Mouse (Mus musculus) liver, embryonic 11.5 days (tissue): ENCODE measurements around the gene Ccs. TPM values are rescaled to one million over a fixed set of nuclear protein-coding genes. Genes with fewer than 3 reads are reported as not detected.

ENCODE experiments used
- ATAC-seq: fragments of 200-750 bp; cut with Nextera tagmentation; replicated peaks from 2 replicates; pipeline ENCODE4 v1.8.0; 2017; ENCODE audit warnings: moderate number of reproducible peaks, mild to moderate bottlenecking, moderate TSS enrichment, moderate library complexity; ENCODE audit not compliant: low FRiP score
- DNase-seq: peaks from one replicate; pipeline ENCODE4 v3.0.0-alpha.2; 2017; ENCODE audit warnings: low spot score
- H3K27ac ChIP-seq: fragments of 300-500 bp; sonication (generic); 2 replicates; pipeline ENCODE4 v1.5.1; 2014; ENCODE audit warnings: mild to moderate bottlenecking, low read depth, low read length, control low read depth
- H3K27me3 ChIP-seq: fragments of 300-500 bp; sonication (generic); replicated peaks from 2 replicates; pipeline ENCODE4 v1.6.1; 2014; ENCODE audit warnings: low read length, mixed read lengths; ENCODE audit not compliant: control insufficient read depth, insufficient read depth
- H3K36me3 ChIP-seq: fragments of 300-500 bp; sonication (generic); 2 replicates; pipeline ENCODE4 v1.6.1; 2014; ENCODE audit warnings: mild to moderate bottlenecking, low read length, moderate library complexity, mixed read lengths; ENCODE audit not compliant: control insufficient read depth, insufficient read depth
- H3K4me1 ChIP-seq: fragments of 300-500 bp; sonication (generic); replicated peaks from 2 replicates; pipeline ENCODE4 v1.6.1; 2014; ENCODE audit warnings: low read length, mixed read lengths; ENCODE audit not compliant: control insufficient read depth, insufficient read depth
- H3K4me2 ChIP-seq: fragments of 300-500 bp; sonication (generic); 2 replicates; pipeline ENCODE4 v1.6.1; 2014; ENCODE audit warnings: mild to moderate bottlenecking, control low read depth, moderate library complexity
- H3K4me3 ChIP-seq: fragments of 300-500 bp; sonication (generic); 2 replicates; pipeline ENCODE4 v1.5.1; 2014; ENCODE audit warnings: low read depth, low read length, control low read depth
- H3K9ac ChIP-seq: fragments of 300-500 bp; sonication (generic); 2 replicates; pipeline ENCODE4 v1.6.1; 2014; ENCODE audit warnings: low read depth, low read length, control low read depth
- H3K9me3 ChIP-seq: fragments of 300-500 bp; sonication (generic); 2 replicates; pipeline ENCODE4 v1.6.1; 2016; ENCODE audit warnings: low read length, inconsistent platforms, mixed read lengths; ENCODE audit not compliant: control insufficient read depth
- WGBS: fragments of 180-500 bp; shearing (Covaris S2); extraction: QIAGEN DNeasy Blood & Tissue Kit; methylation state at CpG from one replicate; pipeline ENCODE4 v1.1.7; 2014; 5-methylcytosine and 5-hydroxymethylcytosine counted together
- polyA plus RNA-seq: library from polyadenylated mRNA; unstranded; fragments of >200 nt; fragmentation: Nextera tagmentation; extraction: Ambion mirVana; gene quantifications from 2 replicates; pipeline ENCODE4 v1.2.1, GENCODE M21; 2014

Gene Ccs
- polyA plus RNA-seq, 1 experiment from 2014 or later = 49.8 TPM

DNA sequence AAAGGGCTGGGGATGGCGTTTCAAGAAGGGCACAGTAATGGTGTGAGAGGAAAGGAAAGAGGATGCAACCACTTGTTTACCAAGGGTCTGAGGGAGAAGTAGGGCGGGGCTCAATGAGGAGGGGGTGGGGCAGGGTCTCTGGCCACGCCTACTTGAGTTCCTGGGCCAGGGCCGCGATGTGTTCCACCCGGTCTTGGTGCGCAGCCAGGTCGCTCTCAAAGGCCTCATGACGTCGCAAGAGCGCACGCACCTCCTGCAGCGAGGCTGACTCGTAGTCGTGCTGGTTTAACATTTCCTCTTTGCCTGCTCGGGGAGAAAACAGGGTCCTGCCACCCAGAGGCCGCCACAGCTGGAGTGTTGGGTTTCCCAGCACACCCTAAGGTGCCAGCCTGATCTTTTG is 26.0 kb upstream of the Ccs start:
- 0 out of 2 replicates have a peak, but pooled peaks have one; percentile 15 for ATAC-seq
- H3K4me2 ChIP-seq = peak overlapping the region; percentile 41; the same call in 1 of the 2 replicates
- no peaks in the 10 kb centered on the region for H3K36me3 ChIP-seq
- no peak overlapping the region for H3K4me3 ChIP-seq
- DNase-seq = no peak
- H3K9me3 ChIP-seq = no peaks in the 10 kb centered on the region
- no peak overlapping the region for H3K27ac ChIP-seq
- no peak overlapping the region for H3K9ac ChIP-seq
- 0 out of 2 replicates have a peak, but pooled peaks cover 4% of the 10 kb centered on the region for H3K4me1 ChIP-seq
- peaks cover 41% of the 10 kb centered on the region for H3K27me3 ChIP-seq
- WGBS = 3% methylated on average over 17 of the region's 17 CpGs

DNA sequence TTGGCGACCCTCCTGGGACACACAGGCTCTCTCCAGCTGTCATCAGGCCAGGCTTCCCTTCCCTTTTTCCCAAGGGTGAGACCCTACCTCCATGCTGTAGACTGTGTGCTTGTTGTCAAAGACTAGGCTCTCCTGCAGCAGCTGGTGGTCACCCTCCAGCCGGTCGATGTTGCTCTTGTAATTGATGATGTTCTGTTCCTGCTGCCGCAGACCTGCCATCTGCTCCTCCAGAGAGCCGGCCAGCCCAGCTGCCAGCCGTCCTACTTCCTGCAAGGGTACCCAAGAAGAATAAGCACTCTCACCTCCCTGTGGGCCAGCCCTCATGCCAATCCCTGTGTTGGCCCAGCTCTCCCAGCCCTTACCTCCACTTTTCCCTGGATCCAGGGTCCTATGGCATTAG is 23.9 kb upstream of the Ccs start:
- H3K4me1 ChIP-seq = peaks cover 18% of the 10 kb centered on the region
- 79% methylated on average over 6 of the region's 6 CpGs for WGBS
- DNase-seq = no peak
- no peak overlapping the region for H3K4me2 ChIP-seq
- ATAC-seq = no peak
- no peaks in the 10 kb centered on the region for H3K9me3 ChIP-seq
- no peak overlapping the region for H3K9ac ChIP-seq
- H3K27ac ChIP-seq = no peak overlapping the region
- H3K36me3 ChIP-seq = no peaks in the 10 kb centered on the region
- peaks cover 37% of the 10 kb centered on the region for H3K27me3 ChIP-seq
- no peak overlapping the region for H3K4me3 ChIP-seq

DNA sequence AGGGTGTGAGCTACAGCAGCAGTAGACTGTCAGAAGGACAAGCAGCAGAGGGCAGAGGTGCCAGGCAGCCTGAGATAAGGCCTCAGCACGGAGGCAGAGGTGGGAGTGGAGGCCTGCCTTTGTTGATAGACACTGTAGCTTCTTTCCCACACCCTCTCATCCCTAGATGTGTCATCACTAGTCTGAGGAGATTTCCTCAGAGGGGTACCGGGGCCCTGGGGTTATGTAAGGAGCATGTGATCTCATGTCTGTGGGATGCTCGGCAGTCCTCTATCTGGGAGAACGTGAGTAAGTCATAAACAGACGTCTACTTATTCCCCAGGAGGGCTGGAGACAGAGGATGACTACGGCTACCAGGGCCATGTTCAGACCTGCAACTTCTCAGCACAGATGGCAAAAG is 19.9 kb upstream of the Ccs start:
- Histone ChIP-seq H3K36me3 (no peaks in the 10 kb centered on the region), H3K4me2 (peak overlapping the region; percentile 31), H3K4me3 (no peak overlapping the region), H3K27me3 (peaks cover 29% of the 10 kb centered on the region), H3K9me3 (no peaks in the 10 kb centered on the region), H3K27ac (peak overlapping the region; percentile 32; the same call in 1 of the 2 replicates), H3K4me1 (peaks cover 22% of the 10 kb centered on the region), H3K9ac (no peak overlapping the region)
- DNase-seq (no peak), ATAC-seq (peak; percentile 98)
- 42% methylated on average over 6 of the region's 6 CpGs for WGBS

DNA sequence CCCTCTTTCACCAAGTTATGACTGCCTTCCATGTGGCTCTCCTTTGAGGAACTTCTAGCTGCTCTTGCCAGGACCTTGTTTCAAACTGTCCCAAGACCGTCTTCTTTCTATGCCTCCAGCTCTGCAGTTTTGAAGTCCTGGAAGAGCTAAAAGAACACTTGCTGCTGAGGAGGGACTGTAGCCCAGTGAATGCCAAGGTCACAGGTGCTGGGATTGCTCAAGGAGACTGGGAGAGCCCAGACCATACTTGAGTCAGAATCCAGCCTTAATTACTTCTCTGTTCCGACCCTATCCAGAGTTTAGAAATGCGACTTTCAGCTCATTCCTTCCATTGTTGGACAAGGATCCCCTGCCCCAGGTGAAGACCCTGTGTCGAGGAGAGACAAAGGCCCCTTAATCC is 16.8 kb upstream of the Ccs start:
- Histone ChIP-seq H3K27ac (no peak overlapping the region), H3K4me1 (peaks cover 22% of the 10 kb centered on the region)

DNA sequence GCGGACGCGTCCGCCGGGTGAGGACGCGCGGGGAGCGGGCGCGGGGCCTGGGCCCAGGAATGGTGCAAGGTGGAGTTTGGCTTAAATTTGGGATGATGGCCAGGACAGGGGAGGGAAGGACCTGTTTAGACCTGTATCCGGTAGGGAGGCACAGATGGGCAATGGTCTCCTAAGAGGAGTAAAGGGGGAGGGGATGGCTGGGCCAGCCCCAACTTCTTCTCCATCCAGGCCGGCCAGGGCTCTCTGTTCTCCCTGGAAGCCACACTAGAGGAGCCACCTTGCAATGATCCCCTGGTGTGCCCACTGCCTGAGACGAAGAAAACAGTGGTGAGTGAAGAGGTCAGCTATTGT is 16.3 kb upstream of the Ccs start:
- Histone ChIP-seq H3K9ac (peak overlapping the region; percentile 64), H3K27me3 (peaks cover 24% of the 10 kb centered on the region), H3K4me2 (peak overlapping the region; percentile 98), H3K4me3 (peak overlapping the region; percentile 67), H3K9me3 (no peaks in the 10 kb centered on the region), H3K36me3 (no peaks in the 10 kb centered on the region), H3K4me1 (peaks cover 22% of the 10 kb centered on the region), H3K27ac (no peak overlapping the region)
- ATAC-seq (no peak), DNase-seq (no peak)
- WGBS = 8% methylated on average over 14 of the region's 14 CpGs

More for the DNA sequence above, 16.8 kb upstream of the Ccs start:
- ATAC-seq = no peak
- no peak overlapping the region for H3K9ac ChIP-seq
- H3K4me2 ChIP-seq = peak overlapping the region; percentile 98
- DNase-seq = no peak
- H3K36me3 ChIP-seq = no peaks in the 10 kb centered on the region
- no peaks in the 10 kb centered on the region for H3K9me3 ChIP-seq
- WGBS = 63% methylated on average over 4 of the region's 4 CpGs
- H3K27me3 ChIP-seq = peaks cover 23% of the 10 kb centered on the region
- peak overlapping the region; percentile 67; the same call in 1 of the 2 replicates for H3K4me3 ChIP-seq

DNA sequence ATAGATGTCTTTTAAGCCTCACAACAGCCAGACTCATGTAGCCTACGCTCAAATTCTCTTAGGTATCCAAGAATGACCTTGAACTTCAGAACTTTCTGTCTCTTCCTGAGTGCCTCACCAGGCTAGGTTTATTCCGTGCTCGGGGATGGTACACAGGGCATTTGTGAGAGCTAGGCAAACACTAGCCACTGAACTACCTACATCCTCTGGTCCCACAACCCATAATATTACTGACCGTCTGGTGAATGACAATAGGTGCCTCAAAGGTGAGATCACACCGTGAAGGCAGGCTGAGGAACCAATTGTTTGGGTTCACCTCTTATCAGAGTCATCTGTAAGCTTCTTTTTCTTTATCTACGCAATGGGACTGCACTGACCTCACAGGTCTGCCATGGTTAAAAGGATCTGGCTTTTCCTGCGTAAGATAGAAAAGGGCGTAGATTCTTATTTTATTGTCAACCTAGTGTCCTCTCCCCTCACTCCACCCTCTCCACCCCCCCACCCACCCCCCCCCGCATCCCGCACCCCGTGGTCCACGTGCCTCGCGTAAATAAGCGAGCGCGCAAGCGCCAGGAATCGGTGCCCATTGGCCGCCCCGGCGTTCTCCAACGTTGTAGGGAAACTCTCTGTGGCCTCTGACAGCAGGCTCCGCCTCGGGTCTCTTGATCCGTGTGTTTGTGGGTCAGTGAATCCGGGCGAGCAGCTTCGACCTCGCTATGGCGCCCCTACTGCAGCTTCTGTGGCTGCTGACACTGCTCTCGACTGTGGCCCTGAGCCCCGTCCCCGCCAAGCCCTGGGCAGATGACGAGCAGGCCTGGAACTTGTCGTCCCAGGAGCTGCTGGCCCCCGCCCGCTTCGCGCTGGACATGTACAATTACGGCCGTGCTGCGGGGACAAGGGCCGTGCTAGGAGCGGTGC is 15.7 kb upstream of the Ccs start, which contains the start of gene Ctsf:
TSS of gene Ctsf (plus strand) at position 579 of the 918 bp plus-strand sequence.
- ATAC-seq (peak; percentile 48), DNase-seq (peak; percentile 62)
- peak within 1 kb of the TSS; percentile 98 for H3K4me2 ChIP-seq
- H3K4me1 ChIP-seq = peaks cover 21% of the 10 kb centered on the region
- H3K4me3 ChIP-seq = peak within 1 kb of the TSS; percentile 67
- 4% methylated on average over 45 of the region's 45 CpGs for WGBS
- H3K9me3 ChIP-seq = no peaks in the 10 kb centered on the region
- H3K27me3 ChIP-seq = peaks cover 26% of the 10 kb centered on the region
- H3K9ac ChIP-seq = peak within 1 kb of the TSS; percentile 64
- no peaks in the 10 kb centered on the region for H3K36me3 ChIP-seq
- no peak within 1 kb of the TSS for H3K27ac ChIP-seq

DNA sequence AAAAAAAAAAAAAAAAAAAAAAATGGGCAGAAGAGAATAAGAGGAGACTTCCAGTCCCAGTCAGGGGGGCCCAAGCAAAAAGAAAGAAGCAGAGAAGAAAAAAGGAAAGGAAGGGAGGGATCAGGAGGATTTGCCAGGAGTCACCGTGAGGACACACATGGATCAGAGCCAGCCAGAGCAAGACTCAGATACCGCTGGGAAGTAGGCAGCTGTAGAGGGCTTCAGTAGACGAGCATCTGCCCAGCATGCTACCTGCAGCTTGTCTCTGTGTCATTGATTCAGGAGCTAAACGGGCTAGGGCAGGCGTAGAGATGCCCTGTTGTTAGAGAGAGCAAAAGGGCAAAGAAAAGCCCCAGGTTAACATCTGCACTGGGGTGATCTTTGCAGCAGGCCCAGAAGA is 11.1 kb upstream of the Ccs start:
- H3K4me2 ChIP-seq = no peak overlapping the region
- peaks cover 15% of the 10 kb centered on the region for H3K27me3 ChIP-seq
- no peaks in the 10 kb centered on the region for H3K4me1 ChIP-seq
- no peaks in the 10 kb centered on the region for H3K9me3 ChIP-seq
- H3K27ac ChIP-seq = no peak overlapping the region
- H3K36me3 ChIP-seq = no peaks in the 10 kb centered on the region
- 50% methylated on average over 5 of the region's 5 CpGs for WGBS
- no peak for ATAC-seq
- no peak overlapping the region for H3K4me3 ChIP-seq
- no peak overlapping the region for H3K9ac ChIP-seq
- no peak for DNase-seq

DNA sequence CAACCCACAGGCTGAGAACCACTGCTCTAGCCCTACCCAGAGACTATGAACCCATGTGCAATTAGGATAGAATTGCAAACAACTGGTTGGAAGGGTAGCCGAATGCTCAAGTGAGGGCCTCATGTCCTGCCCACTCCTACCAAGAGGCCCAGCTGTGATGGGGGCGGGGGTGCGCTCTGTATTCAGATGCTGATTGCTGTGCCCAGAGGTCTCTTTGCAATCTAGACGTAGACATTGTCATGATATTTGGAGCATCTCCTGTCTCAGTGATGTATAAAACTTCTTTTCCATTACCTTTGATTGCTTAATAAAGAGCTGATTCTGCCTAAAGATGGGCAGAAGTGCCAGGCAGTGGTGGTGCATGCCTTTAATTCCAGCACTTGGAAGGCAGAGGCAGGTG is 10.7 kb upstream of the Ccs start:
- H3K4me3 ChIP-seq = no peak overlapping the region
- DNase-seq (no peak), ATAC-seq (no peak)
- H3K9me3 ChIP-seq = no peaks in the 10 kb centered on the region
- no peaks in the 10 kb centered on the region for H3K36me3 ChIP-seq
- H3K4me2 ChIP-seq = no peak overlapping the region
- WGBS = 58% methylated on average over 4 of the region's 4 CpGs
- no peak overlapping the region for H3K27ac ChIP-seq
- H3K9ac ChIP-seq = no peak overlapping the region
- no peaks in the 10 kb centered on the region for H3K4me1 ChIP-seq
- peaks cover 11% of the 10 kb centered on the region for H3K27me3 ChIP-seq

DNA sequence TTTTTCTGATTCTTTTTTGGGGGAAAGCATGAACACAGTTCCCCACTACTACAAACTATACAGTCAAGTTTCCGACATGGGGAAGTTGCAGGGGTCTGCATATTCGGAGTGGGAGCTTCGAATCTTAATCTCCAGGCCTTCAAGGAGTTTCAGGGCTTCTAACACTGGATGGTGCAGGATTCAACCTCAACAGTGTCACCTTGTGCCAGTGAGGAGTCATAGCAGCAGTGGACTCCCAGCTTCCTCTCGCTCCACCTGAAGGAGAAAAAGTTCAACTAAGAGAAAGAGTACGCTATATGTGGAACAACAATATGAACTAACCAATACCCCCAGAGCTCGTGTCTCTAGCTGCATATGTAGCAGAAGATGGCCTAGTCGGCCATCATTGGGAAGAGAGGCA is 8.4 kb upstream of the Ccs start:
- Histone ChIP-seq H3K9ac (no peak overlapping the region), H3K27me3 (peaks cover 11% of the 10 kb centered on the region), H3K9me3 (no peaks in the 10 kb centered on the region), H3K4me3 (no peak overlapping the region), H3K36me3 (no peaks in the 10 kb centered on the region), H3K4me1 (no peaks in the 10 kb centered on the region), H3K4me2 (no peak overlapping the region), H3K27ac (no peak overlapping the region)
- no peak; the same call in 1 of the 2 replicates for ATAC-seq
- 32% methylated on average over 7 of the region's 7 CpGs for WGBS
- DNase-seq = no peak
